Mouse (Mus musculus) urinary bladder, postnatal 25 days (tissue): ENCODE results near the gene Gm5538.

Experiments
- DNase-seq: peaks from one replicate; pipeline ENCODE4 v3.0.0; 2022; ENCODE audit warnings: low spot score

The Gm5538 gene

GRCm38 (mm10) chr3:59729490-59729889 lies at the start of gene Gm5538:
Gene Gm5538, plus strand, starts transcription at chr3:59729790.
- no peak for DNase-seq

GRCm38 (mm10) chr3:59697391-59697790 lies 32.2 kb upstream of the Gm5538 start:
- DNase-seq, result no peak

- DNase-seq, result no peak
These were observed 26.9 kb upstream of the Gm5538 start for GRCm38 (mm10) chr3:59702614-59703110.

- no peak for DNase-seq
These were observed 10.3 kb downstream of the Gm5538 start for GRCm38 (mm10) chr3:59739866-59740265.

GRCm38 (mm10) chr3:59744181-59744580 lies 14.6 kb downstream of the Gm5538 start:
- DNase-seq, result peak; percentile 8
